Mouse (Mus musculus) MEL (cell line): ENCODE data around the gene A630073D07Rik. TPM values are rescaled to one million over a fixed set of nuclear protein-coding genes. Genes with fewer than 3 reads are reported as not detected.
"Not testable (repeated sequence)": the region's sequence is repeated elsewhere in the genome, so short reads cannot be mapped to it uniquely, and the experiment has no call there.

Experiments
- DNase-seq: peaks from one replicate; pipeline ENCODE4 v3.0.0; 2011; ENCODE audit warnings: low read depth, low spot score
- H3K27ac ChIP-seq: 2 replicates; pipeline ENCODE4 v1.5.1; 2012; ENCODE audit warnings: low read depth, mild to moderate bottlenecking, control low read depth, low read length, moderate library complexity; ENCODE audit not compliant: control insufficient read depth
- H3K27me3 ChIP-seq, 2 experiments: fragments of 150-350 bp in 1 of 2; sonication (generic) in 1 of 2; 2 replicates each; pipeline ENCODE4 v1.6.1; 2012; ENCODE audit warnings: low read length in 2 of 2, mild to moderate bottlenecking in 2 of 2, improper control_type of control experiment in 1 of 2, moderate library complexity in 1 of 2; ENCODE audit not compliant: insufficient read depth in 2 of 2, control insufficient read depth in 1 of 2
- H3K36me3 ChIP-seq, 2 experiments: 2 replicates each; pipeline ENCODE4 v1.6.1; 2012 to 2014; ENCODE audit warnings: low read length in 2 of 2, improper control_type of control experiment in 1 of 2, inconsistent platforms in 1 of 2, mild to moderate bottlenecking in 1 of 2; ENCODE audit not compliant: insufficient read depth in 2 of 2, control insufficient read depth in 1 of 2
- H3K4me1 ChIP-seq, 2 experiments: fragments of 150-350 bp in 1 of 2; sonication (generic) in 1 of 2; 2 replicates each; pipeline ENCODE4 v1.6.1; 2012; ENCODE audit warnings: low read length in 2 of 2, improper control_type of control experiment in 1 of 2, mild to moderate bottlenecking in 1 of 2; ENCODE audit not compliant: insufficient read depth in 2 of 2, control insufficient read depth in 1 of 2
- H3K4me3 ChIP-seq, 2 experiments: fragments of 150-350 bp in 1 of 2; sonication (generic) in 1 of 2; 2 replicates each; pipeline ENCODE4 v1.5.1; 2012; ENCODE audit warnings: low read depth in 2 of 2, low read length in 2 of 2, mild to moderate bottlenecking in 2 of 2, moderate library complexity in 2 of 2, control low read depth in 1 of 2, improper control_type of control experiment in 1 of 2; ENCODE audit not compliant: control insufficient read depth in 1 of 2, insufficient read depth in 1 of 2
- H3K79me2 ChIP-seq: 2 replicates; pipeline ENCODE4 v1.6.1; 2012; ENCODE audit warnings: mild to moderate bottlenecking, low read length, moderate library complexity; ENCODE audit not compliant: control insufficient read depth, poor library complexity, insufficient read depth
- H3K9ac ChIP-seq: 2 replicates; pipeline ENCODE4 v1.6.1; 2012; ENCODE audit warnings: low read depth, mild to moderate bottlenecking, control low read depth, low read length, moderate library complexity; ENCODE audit not compliant: control insufficient read depth, poor library complexity, severe bottlenecking
- H3K9me3 ChIP-seq: fragments of 150-350 bp; sonication (generic); replicated peaks from 2 replicates; pipeline ENCODE4 v1.6.1; 2012; ENCODE audit warnings: mild to moderate bottlenecking, low read length, improper control_type of control experiment, moderate library complexity; ENCODE audit not compliant: insufficient read depth
- BHLHE40 ChIP-seq: IDR thresholded peaks from 2 replicates; pipeline ENCODE4 v1.6.1; 2012; ENCODE audit warnings: low read depth, mild to moderate bottlenecking, inconsistent platforms, low read length, improper control_type of control experiment, borderline replicate concordance
- CHD2 ChIP-seq: IDR thresholded peaks from 2 replicates; pipeline ENCODE4 v1.6.1; 2011; ENCODE audit warnings: low read length, improper control_type of control experiment
- E2F4 ChIP-seq: IDR thresholded peaks from 2 replicates; pipeline ENCODE4 v1.6.1; 2011; ENCODE audit warnings: low read depth, low read length, improper control_type of control experiment, borderline replicate concordance
- GATA1 ChIP-seq: IDR thresholded peaks from 2 replicates; pipeline ENCODE4 v1.6.1; 2011; ENCODE audit warnings: low read depth, low read length, improper control_type of control experiment
- HCFC1 ChIP-seq: IDR thresholded peaks from 2 replicates; pipeline ENCODE4 v1.6.1; 2012; ENCODE audit warnings: low read depth, mild to moderate bottlenecking, inconsistent platforms, low read length, improper control_type of control experiment, moderate library complexity
- KAT2A ChIP-seq: conservative IDR thresholded peaks from 2 replicates; pipeline ENCODE4 v1.6.1; 2012; ENCODE audit warnings: low read depth, low read length, improper control_type of control experiment, inconsistent platforms
- MAX ChIP-seq: IDR thresholded peaks from 2 replicates; pipeline ENCODE4 v1.6.1; 2011; ENCODE audit warnings: low read length, improper control_type of control experiment
- MAZ ChIP-seq: IDR thresholded peaks from 2 replicates; pipeline ENCODE4 v1.6.1; 2012; ENCODE audit warnings: low read depth, mild to moderate bottlenecking, inconsistent platforms, low read length, improper control_type of control experiment
- MEF2A ChIP-seq: IDR thresholded peaks from 2 replicates; pipeline ENCODE4 v1.6.1; 2014; ENCODE audit warnings: low read depth, mild to moderate bottlenecking, inconsistent platforms, low read length, improper control_type of control experiment; ENCODE audit not compliant: poor library complexity, insufficient replicate concordance, severe bottlenecking; ENCODE audit errors: extremely low read depth
- MXI1 ChIP-seq: IDR thresholded peaks from 2 replicates; pipeline ENCODE4 v1.6.1; 2011; ENCODE audit warnings: mild to moderate bottlenecking, low read depth, low read length, improper control_type of control experiment
- SMC3 ChIP-seq: IDR thresholded peaks from 2 replicates; pipeline ENCODE4 v1.6.1; 2011; ENCODE audit warnings: low read depth, low read length, improper control_type of control experiment
- TBP ChIP-seq: IDR thresholded peaks from 2 replicates; pipeline ENCODE4 v1.8.0; 2011; ENCODE audit warnings: low read depth, low read length, improper control_type of control experiment
- UBTF ChIP-seq: IDR thresholded peaks from 2 replicates; pipeline ENCODE4 v1.6.1; 2012; ENCODE audit warnings: low read depth, mild to moderate bottlenecking, inconsistent platforms, low read length, improper control_type of control experiment, moderate library complexity, borderline replicate concordance; ENCODE audit not compliant: insufficient read depth
- ZKSCAN1 ChIP-seq: IDR thresholded peaks from 2 replicates; pipeline ENCODE4 v1.6.1; 2012; ENCODE audit warnings: low read depth, mild to moderate bottlenecking, inconsistent platforms, low read length, improper control_type of control experiment, moderate library complexity
- ZNF384 ChIP-seq: IDR thresholded peaks from 2 replicates; pipeline ENCODE4 v1.6.1; 2012; ENCODE audit warnings: low read depth, mild to moderate bottlenecking, inconsistent platforms, low read length, improper control_type of control experiment
- polyA plus RNA-seq, 2 experiments: library from polyadenylated mRNA; stranded (reverse) in 1 of 2; unstranded in 1 of 2; fragments of >175 nt in 1 of 2; fragments of >200 nt in 1 of 2; gene quantifications; 2 replicates each; pipeline versions ENCODE4 v1.2.1 to v1.2.4; 2012; ENCODE audit warnings: low replicate concordance in 2 of 2, low read depth in 1 of 2; ENCODE audit not compliant: insufficient read length in 2 of 2, insufficient read depth in 1 of 2, missing spikeins in 1 of 2
- total RNA-seq: library from RNA; depleted of rRNA; stranded (reverse); fragments of 300-350 nt; gene quantifications from 2 replicates; pipeline ENCODE4 v1.2.3, GENCODE M21; 2012; rRNA removed

The A630073D07Rik gene
- not detected in 2 replicates for total RNA-seq
- polyA plus RNA-seq, result not detected

DNA sequence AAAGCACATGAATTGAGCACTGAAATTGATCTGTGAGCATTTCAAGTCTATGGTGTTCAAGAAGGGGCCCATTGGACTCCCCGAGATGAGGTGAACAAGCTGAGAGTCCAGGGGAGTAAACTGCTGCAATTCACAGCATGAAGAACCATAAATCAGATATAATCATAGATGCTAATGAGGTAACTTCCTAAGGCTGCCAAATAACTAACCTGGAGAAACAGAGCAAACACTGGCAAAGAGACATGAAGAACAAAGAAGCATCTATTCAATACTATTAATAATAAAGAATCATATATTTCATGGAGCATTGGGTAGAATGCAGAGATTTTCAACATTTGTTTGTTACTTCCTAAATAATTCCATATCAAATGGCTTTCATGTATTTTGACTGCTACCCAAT, at the start of gene A630073D07Rik:
TSS of gene A630073D07Rik (minus strand) at position 101 of the 400 bp plus-strand sequence.
- Histone ChIP-seq H3K9ac (no peak within 1 kb of the TSS), H3K27me3 (no peaks in the 10 kb centered on the region), H3K4me3 (no peak within 1 kb of the TSS), H3K9me3 (no peaks in the 10 kb centered on the region), H3K36me3 (no peaks in the 10 kb centered on the region), H3K4me1 (no peaks in the 10 kb centered on the region), H3K27ac (no peak within 1 kb of the TSS), H3K79me2 (no peaks in the 10 kb centered on the region)
- TF ChIP-seq CHD2, result no peak
- TF ChIP-seq SMC3, result no peak
- TF ChIP-seq ZKSCAN1, result no peak
- no peak for TF ChIP-seq MAX
- DNase-seq, result no peak

GRCm38 (mm10) chr6:132700907-132701306, 49.6 kb upstream of the A630073D07Rik start, which contains the start of gene Tas2r121:
Gene Tas2r121 (minus strand): TSS chr6:132701007.
- no peaks in the 10 kb centered on the region for H3K9me3 ChIP-seq
- no peak within 1 kb of the TSS for H3K4me3 ChIP-seq
- no peaks in the 10 kb centered on the region for H3K4me1 ChIP-seq
- H3K27me3 ChIP-seq, result no peaks in the 10 kb centered on the region
- no peak for DNase-seq
- H3K27ac ChIP-seq, result no peak within 1 kb of the TSS
- no peaks in the 10 kb centered on the region for H3K79me2 ChIP-seq
- no peaks in the 10 kb centered on the region for H3K36me3 ChIP-seq
- TF ChIP-seq MAZ (no peak), MAX (no peak), CHD2 (no peak), GATA1 (no peak), MEF2A (no peak), ZNF384 (no peak), HCFC1 (no peak), TBP (no peak), BHLHE40 (no peak), E2F4 (no peak), MXI1 (no peak), UBTF (no peak), KAT2A (no peak)
- TF ChIP-seq, all 39 proteins: peak for 0
- no peak within 1 kb of the TSS for H3K9ac ChIP-seq

GRCm38 (mm10) chr6:132691596-132691995, 40.3 kb upstream of the A630073D07Rik start:
- not testable (repeated sequence) for H3K4me1 ChIP-seq, H3K27ac ChIP-seq, H3K36me3 ChIP-seq, H3K27me3 ChIP-seq, H3K9me3 ChIP-seq, H3K79me2 ChIP-seq, DNase-seq, H3K4me3 ChIP-seq, H3K9ac ChIP-seq
